Mouse (Mus musculus): ENCODE results near the gene Map3k20.

The Map3k20 gene

GRCm38 (mm10) chr2:72320661-72321060 lies 35.2 kb downstream of the Map3k20 start:
- DNase-seq (ENCODE audit: low read depth, low spot score): no peak

GRCm38 (mm10) chr2:72321591-72321990 lies 36.2 kb downstream of the Map3k20 start:
- DNase-seq (ENCODE audit: low read depth, low spot score): no peak

DNA sequence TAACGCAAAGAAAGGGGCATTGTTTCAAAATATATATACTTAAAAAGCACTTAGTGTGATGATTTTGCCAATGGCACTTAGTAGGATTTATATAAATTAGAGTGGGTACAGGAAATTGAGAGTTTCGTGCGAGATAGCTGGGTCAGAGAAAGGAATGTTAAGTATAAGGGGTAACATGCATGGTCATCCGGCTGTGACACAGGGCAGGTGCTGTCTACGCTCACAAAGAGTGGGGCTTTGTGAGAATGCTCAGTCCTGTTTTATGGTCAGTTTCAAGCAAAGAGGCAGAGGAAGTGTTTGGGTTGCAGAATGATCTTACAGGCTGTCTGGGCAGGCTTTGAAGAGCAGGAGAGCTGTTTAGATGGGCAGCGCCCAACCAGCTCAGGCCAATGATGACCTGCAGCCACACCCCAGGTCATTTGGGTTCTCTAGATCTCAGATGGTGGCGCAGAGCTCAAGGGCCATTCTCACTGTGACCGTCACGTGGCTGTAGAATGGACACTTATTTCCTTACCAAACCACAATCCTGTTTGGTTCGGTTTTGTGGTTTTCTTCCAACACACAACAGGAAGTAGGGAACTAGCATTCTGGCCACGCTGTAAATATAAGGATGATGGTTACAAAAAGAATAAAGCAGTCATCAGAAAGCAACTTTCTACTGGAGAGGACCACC lies 37.4 kb downstream of the Map3k20 start:
- DNase-seq (ENCODE audit: low read depth, low spot score): no peak

DNA sequence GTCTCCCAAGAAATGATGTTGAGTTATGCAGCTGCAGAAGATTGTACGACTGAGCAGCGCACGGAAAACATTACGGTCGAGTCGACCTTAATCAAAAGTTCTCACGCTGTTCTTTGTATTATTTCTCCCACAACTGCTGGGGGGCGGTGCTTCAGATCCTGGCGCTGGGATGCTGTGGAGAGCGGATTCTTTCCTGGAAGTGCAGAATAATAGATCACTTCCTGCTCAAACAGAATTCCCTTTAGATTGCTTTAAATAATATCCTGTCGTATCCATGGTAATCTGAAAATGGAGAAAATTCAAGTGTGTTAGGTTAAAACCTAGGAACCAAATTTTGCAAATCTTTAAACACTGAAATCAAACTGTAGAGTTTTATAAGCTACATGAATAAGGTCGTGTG lies 39.0 kb downstream of the Map3k20 start:
- DNase-seq (ENCODE audit: low read depth, low spot score): no peak

- no peak for DNase-seq (ENCODE audit: low read depth, low spot score)
These were observed 41.1 kb downstream of the Map3k20 start for GRCm38 (mm10) chr2:72326491-72326890.

DNA sequence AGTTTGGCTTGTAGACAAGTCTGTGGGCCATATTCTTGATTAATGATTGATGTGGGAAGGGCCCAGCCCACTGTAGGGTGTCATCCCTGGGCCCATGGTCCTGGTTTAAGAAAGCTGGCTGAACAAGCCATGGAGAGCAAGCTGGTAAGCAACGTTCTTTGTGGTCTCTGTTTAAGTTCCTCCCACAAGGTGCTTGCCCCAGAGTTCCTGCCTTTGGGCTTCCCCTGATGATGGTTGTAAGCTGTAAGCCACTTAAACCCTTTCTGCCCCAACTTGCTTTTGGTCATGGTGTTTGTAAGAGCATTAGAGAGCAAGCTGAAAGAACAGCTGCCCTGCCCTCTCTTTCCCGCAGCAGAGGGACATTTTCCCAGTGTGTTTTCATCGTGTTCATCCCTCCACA lies 43.0 kb downstream of the Map3k20 start:
- DNase-seq (ENCODE audit: low read depth, low spot score): no peak

GRCm38 (mm10) chr2:72330955-72331481 lies 45.6 kb downstream of the Map3k20 start:
- DNase-seq (ENCODE audit: low read depth, low spot score): no peak

DNA sequence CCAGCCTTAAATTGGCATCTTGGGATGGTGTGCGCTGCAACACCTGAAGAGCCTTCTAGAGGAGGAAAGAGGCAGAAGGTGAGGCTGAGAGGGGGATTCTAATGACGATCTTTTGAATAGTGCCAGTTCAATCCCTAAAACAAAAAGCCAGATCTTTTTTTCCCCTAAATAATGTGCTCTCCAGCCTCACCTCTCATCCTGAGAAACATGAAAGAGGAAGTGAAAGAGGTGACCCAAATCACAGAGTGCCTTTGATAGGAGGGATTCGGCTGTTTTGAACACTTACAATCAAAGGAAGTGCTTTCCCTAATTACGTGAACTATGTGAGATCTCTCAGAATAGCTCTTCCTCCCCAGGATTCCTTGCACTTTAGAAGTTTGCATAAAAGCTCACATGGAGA lies 46.6 kb downstream of the Map3k20 start:
- no peak for DNase-seq (ENCODE audit: low read depth, low spot score)

- no peak for DNase-seq (ENCODE audit: low read depth, low spot score)
These were observed 47.8 kb downstream of the Map3k20 start for GRCm38 (mm10) chr2:72333210-72333609.

- DNase-seq (ENCODE audit: low read depth, low spot score): no peak
These were observed 51.4 kb downstream of the Map3k20 start for GRCm38 (mm10) chr2:72336840-72337239.

DNA sequence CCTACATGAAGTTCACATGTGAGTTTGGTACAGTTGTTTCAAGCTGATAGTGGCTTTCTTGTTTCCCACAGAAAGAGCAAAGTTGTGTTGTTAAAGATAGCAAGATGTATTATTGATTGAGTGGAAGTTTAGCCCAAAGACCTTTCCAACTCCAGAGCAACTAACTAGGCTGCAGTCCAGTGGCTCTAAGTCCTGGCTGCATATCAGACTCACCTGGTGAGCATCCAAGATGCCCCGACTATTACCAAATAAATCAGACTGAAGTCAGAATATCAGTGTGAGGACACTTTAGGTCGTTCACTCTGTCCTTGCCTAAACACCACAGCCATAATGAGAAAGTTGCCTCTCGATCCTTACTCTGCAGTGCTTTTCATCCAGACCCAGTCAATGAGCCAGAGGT lies 59.8 kb downstream of the Map3k20 start:
- no peak for DNase-seq (ENCODE audit: low read depth, low spot score)

DNA sequence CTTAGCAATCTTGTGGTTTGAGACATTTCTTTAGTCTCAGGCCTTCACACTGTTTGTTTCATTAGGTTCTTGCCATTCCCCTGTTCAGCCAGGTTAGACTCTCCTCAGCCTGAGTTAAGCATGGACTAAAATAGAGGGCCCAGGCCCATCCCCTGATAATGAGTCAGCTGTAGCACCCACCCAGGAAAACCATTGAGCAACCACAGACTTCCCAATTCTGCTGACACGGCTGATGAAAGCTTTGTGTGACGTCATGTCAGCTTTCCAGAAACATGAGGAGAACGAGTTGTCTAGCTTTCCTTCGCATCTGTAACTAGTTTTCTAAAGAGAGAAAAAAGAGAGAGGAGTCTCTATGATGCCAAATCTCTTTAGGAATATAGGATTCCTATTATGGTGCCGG lies 65.9 kb downstream of the Map3k20 start:
- no peak for DNase-seq (ENCODE audit: low read depth, low spot score)

GRCm38 (mm10) chr2:72351776-72352175 lies 66.3 kb downstream of the Map3k20 start:
- DNase-seq (ENCODE audit: low read depth, low spot score): no peak

DNA sequence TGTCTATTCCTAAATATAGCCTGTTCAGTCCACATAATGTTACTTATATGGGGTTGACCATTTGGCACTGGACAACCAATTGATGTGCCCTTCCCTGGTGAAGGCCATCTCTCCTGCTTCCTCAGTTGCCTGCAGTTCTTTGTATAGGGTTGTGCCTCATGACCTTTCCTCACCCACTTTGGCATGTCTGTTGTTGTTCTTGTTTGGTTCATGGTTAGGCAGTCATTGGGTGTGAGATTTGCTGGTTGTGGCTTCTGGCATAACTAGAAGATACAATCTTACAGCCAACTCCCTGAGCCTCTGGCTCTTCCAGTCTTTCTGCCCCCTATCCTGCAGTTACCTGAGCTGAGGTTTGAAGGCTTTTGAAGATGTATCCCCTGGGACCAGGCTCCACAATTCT lies 67.3 kb downstream of the Map3k20 start:
- no peak for DNase-seq (ENCODE audit: low read depth, low spot score)

- no peak for DNase-seq (ENCODE audit: low read depth, low spot score)
These were observed 71.0 kb downstream of the Map3k20 start for GRCm38 (mm10) chr2:72356471-72356870.

- DNase-seq (ENCODE audit: low read depth, low spot score): no peak
These were observed 76.1 kb downstream of the Map3k20 start for GRCm38 (mm10) chr2:72361572-72361971.

- no peak for DNase-seq (ENCODE audit: low read depth, low spot score)
These were observed 78.0 kb downstream of the Map3k20 start for GRCm38 (mm10) chr2:72363449-72363848.

DNA sequence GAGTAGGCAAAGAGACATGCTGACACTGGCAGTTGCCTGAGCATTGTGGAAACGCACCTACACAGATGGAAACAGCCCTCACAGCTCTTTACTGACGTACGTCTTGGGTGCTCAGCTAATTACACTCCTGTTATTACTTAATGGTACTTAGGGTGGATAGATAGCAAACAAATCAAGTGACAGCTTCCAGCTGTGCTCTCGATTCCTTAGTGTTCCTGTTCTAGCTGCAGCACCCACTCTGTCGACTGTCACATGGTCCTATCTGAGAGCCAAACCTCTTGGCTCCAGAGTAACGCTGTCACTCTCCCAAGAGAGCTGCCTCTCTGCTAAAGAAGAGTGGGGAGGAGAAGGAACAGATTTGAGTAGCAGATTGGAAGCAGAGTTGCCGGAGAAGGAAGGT lies 80.5 kb downstream of the Map3k20 start:
- DNase-seq (ENCODE audit: low read depth, low spot score): no peak

DNA sequence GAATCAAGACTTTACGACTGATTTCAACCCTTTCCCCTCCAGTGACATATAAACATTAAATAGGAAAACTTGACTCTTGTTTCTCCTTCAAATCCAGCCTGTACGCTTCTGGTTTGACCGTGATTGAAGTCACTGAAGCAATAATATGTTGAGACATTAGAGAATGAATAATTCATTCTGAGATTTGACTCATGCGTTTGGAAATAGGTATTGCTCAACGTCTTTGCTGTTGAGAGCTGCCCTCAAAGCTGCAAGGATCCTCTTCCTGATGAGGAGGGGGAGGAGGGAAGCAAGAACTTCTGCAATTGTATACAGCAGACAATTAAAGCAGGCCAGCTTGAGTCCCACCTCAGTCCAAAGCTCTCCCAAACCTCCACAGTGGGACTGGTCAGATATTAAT lies 81.1 kb downstream of the Map3k20 start:
- DNase-seq (ENCODE audit: low read depth, low spot score): no peak

GRCm38 (mm10) chr2:72367850-72368249 lies 82.4 kb downstream of the Map3k20 start:
- no peak for DNase-seq (ENCODE audit: low read depth, low spot score)

- no peak for DNase-seq (ENCODE audit: low read depth, low spot score)
These were observed 83.7 kb downstream of the Map3k20 start for GRCm38 (mm10) chr2:72369140-72369600.

DNA sequence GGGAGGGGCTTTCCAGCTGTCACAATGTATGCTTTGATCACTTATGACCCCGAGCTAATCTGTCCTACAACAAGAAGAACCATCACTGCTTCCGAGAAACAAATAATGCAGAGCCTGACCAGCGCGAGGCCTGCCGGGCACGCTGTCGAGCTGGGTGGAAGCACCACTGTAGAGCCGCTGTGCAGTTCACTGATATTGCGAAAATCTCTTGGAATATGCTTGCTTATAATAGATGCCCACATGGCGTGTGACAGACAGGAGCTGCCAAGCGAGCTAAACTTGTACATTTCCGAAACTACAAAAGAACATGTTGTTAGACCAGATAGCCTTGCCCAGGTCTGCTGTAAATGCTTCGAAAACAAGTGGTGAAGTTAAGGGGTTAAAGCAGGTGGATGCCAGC lies 86.7 kb downstream of the Map3k20 start:
- DNase-seq (ENCODE audit: low read depth, low spot score): no peak

DNA sequence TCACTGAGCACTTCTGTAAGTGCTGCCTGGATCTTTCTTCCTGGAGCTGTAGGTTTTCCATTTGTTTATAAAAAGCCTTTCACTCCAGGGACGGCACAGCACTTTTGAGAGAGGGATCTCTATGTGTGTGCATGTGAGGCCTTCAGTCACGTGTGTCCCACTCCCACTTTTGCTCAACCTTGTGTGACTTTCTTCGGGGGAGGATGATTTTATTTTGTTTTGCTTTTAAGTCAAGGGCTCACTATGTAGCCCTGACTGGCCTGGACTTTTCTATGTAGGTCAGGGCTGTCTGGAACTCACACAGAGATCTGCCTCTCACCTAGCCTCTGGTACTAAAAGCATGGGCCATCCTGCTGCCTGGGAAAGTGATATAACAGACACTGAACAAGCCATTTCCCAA lies 88.6 kb downstream of the Map3k20 start:
- no peak for DNase-seq (ENCODE audit: low read depth, low spot score)

DNA sequence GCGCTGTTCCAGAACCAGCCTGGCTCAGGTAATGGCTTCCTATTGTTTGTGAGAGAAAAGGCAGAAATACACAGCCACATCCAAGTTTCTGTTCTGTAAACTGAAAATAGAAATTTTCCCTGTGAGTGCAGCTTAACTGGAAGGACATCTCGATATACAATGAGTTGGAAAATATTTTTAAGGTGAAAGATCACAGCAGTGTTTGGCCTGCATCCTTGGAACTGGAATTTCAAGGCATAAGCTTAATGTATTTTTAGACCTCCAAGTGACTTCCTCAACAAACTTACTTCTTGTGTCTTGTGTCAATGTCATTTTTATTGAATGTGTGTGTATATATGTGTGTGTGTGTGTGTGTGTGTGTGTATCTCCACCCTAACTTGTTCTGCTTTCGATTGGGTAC lies 90.4 kb downstream of the Map3k20 start:
- no peak for DNase-seq (ENCODE audit: low read depth, low spot score)

All from embryo, embryonic 11.5 days (tissue).